Mouse (Mus musculus) neutrophil, adult 83 days (primary cell): ENCODE results near the gene Plrg1. TPM values are rescaled to one million over a fixed set of nuclear protein-coding genes. Genes with fewer than 3 reads are reported as not detected.

Experiments
- total RNA-seq, 2 experiments: library from RNA; stranded (reverse); gene quantifications; one replicate each; pipeline ENCODE4 v1.2.4; 2023

Gene Plrg1
- 10 to 100 TPM; 35.6 to 40.9 TPM for total RNA-seq

GRCm38 (mm10) chr3:83055281-83056038 lies at the start of gene Plrg1:
Plrg1 (plus strand) TSS chr3:83055522.

GRCm38 (mm10) chr3:83007557-83007956 lies 47.8 kb upstream of the Plrg1 start, which contains the start of gene Fgg:
Fgg (plus strand) TSS chr3:83007724.

GRCm38 (mm10) chr3:83025475-83026301 lies 29.6 kb upstream of the Plrg1 start, which contains the start of gene Fga:
Fga (plus strand) TSS chr3:83026076.

GRCm38 (mm10) chr3:83049680-83050079 lies 5.6 kb upstream of the Plrg1 start, which contains the start of gene Fgb:
Fgb (minus strand) TSS chr3:83049863.

Other genes starting within 250 kb of the Plrg1 start
- not detected for gene Rbm46, start 179.0 kb upstream of the Plrg1 start, total RNA-seq
- not detected for gene Lrat, start 151.5 kb upstream of the Plrg1 start, total RNA-seq
- gene Fgg, start 47.8 kb upstream of the Plrg1 start, total RNA-seq: not detected
- not detected for gene Fga, start 29.4 kb upstream of the Plrg1 start, total RNA-seq
- gene Fgb, start 5.7 kb upstream of the Plrg1 start, total RNA-seq: not detected
- gene Dchs2, start 72.4 kb downstream of the Plrg1 start, total RNA-seq: not detected